ENCODE assay signal across 11 mouse cellular contexts in genomic region chr5:36562791-36563445, GRCm38 (mm10). TPM values are rescaled to one million over a fixed set of nuclear protein-coding genes. Genes with fewer than 3 reads are reported as not detected.
DNase-seq lines count a peak whose midpoint lies in the region; ATAC-seq and TF ChIP-seq lines count a peak whose summit lies in the region.
"Had no signal": no experiment of that assay in that cellular context is flagged by ENCODE, and none has a peak within 500 bp of the region (broad histone marks: within the 10 kb centered on the region; RNA-seq: fewer than 3 reads in every experiment).

No protein-coding gene starts in this region.

- no peak for TF ChIP-seq POLR2A in lung, adult 2 months (IDR thresholded peaks at IDR 0.05; ENCODE audit: borderline replicate concordance, extremely low read depth, low read depth, low read length)

- WGBS in lung, adult 2 months = 69% methylated on average over 10 of the region's 10 CpGs
- 91% methylated on average over 10 of the region's 10 CpGs for whole genome bisulfite sequencing in forebrain, embryonic 12.5 days

- peak; percentile 57 to 70 for DNase-seq in lung, adult 18-20 months
- DNase-seq in lung, adult 2 months = no peak
- DNase-seq in lung, postnatal 36 days = peak; percentile 85
- DNase-seq in thymus, postnatal 0 days (ENCODE audit: low spot score) = peak; percentile 60
- DNase-seq in frontal cortex, postnatal 14 days (ENCODE audit: low spot score in 2 of 2) = no peak
- no peak for DNase-seq in adrenal gland, adult 8-10 months
- DNase-seq: cerebellum, postnatal 36 days had no signal

- H3K36me3 ChIP-seq in forebrain, embryonic 12.5 days (replicated peaks) = no peaks in the 10 kb centered on the region
- H3K36me3 ChIP-seq: stomach, embryonic 15.5 days had no signal

- no peaks in the 10 kb centered on the region for H3K9me3 ChIP-seq in forebrain, embryonic 12.5 days
- H3K9me3 ChIP-seq: forebrain, embryonic 13.5 days; stomach, embryonic 15.5 days had no signal

- peaks cover 9% of the 10 kb centered on the region; the same call in 1 of the 2 replicates for H3K4me1 ChIP-seq in lung, adult 2 months (ENCODE audit: control insufficient read depth, insufficient read depth, low read length)
- H3K4me1 ChIP-seq in forebrain, embryonic 12.5 days = peaks cover 5% of the 10 kb centered on the region

- ATAC-seq in common myeloid progenitor, adult 5-6 weeks (replicated peaks; ENCODE audit: low read depth, poor library complexity, severe bottlenecking) = peak; percentile 87
- ATAC-seq in forebrain, embryonic 12.5 days (ENCODE audit: low FRiP score) = no peak
- ATAC-seq: forebrain, embryonic 13.5 days had no signal

- no peaks in the 10 kb centered on the region for H3K27me3 ChIP-seq in forebrain, embryonic 12.5 days
- H3K27me3 ChIP-seq: forebrain, embryonic 13.5 days; stomach, embryonic 15.5 days had no signal

- H3K9ac ChIP-seq in forebrain, embryonic 12.5 days = no peak overlapping the region
- H3K9ac ChIP-seq: forebrain, embryonic 13.5 days; stomach, embryonic 15.5 days had no signal

- no peak overlapping the region for H3K4me2 ChIP-seq in forebrain, embryonic 12.5 days
- H3K4me2 ChIP-seq: forebrain, embryonic 13.5 days; stomach, embryonic 15.5 days had no signal

- TF ChIP-seq CTCF in lung, adult 2 months (IDR thresholded peaks at IDR 0.05; ENCODE audit: insufficient read depth, low read length) = no peak

- H3K27ac ChIP-seq in forebrain, embryonic 12.5 days = no peak overlapping the region
- H3K27ac ChIP-seq: forebrain, embryonic 13.5 days; stomach, embryonic 15.5 days had no signal

- no peak overlapping the region for H3K4me3 ChIP-seq in lung, adult 2 months (replicated peaks; ENCODE audit: extremely low read depth, low read depth, low read length)
- H3K4me3 ChIP-seq in forebrain, embryonic 12.5 days (replicated peaks) = no peak overlapping the region
- H3K4me3 ChIP-seq: forebrain, embryonic 13.5 days; stomach, embryonic 15.5 days had no signal

RNA-seq across cellular contexts. Expression of gene Tbc1d14, which starts 30.2 kb away (rescaled TPM):
- polyA plus RNA-seq in lung, adult 2 months (2012; rRNA removed) = 19.2 and 30.2 TPM in 2 replicates
- 14.1 and 14.8 TPM in 2 replicates for total RNA-seq in common myeloid progenitor, adult 5-6 weeks (2017)
- polyA plus RNA-seq in thymus, postnatal 0 days (2015; fragmentation: Nextera tagmentation; extraction: Ambion mirVana) = 22.4 and 22.6 TPM in 2 replicates
- total RNA-seq in adrenal gland, adult 8-10 months (2022) = 10 to 100 TPM; 46.1 to 55.5 (median 53.4) TPM
- polyA plus RNA-seq in forebrain, embryonic 12.5 days (2016; fragmentation: Nextera tagmentation; extraction: Ambion mirVana) = 59.1 and 61.1 TPM in 2 replicates

Comparison
In these comparisons a context has a peak if more than half of its experiments do, and no peak if none do; other contexts are left out.
1. DNase-seq: peak in lung, adult 18-20 months (2 of 2), lung, postnatal 36 days (single experiment) and thymus, postnatal 0 days (single experiment); none in lung, adult 2 months (single experiment), frontal cortex, postnatal 14 days (0 of 2) and adrenal gland, adult 8-10 months (single experiment).